Mouse (Mus musculus) embryonic facial prominence, embryonic 15.5 days (tissue): ENCODE data around the gene Rbfox3. TPM values are rescaled to one million over a fixed set of nuclear protein-coding genes. Genes with fewer than 3 reads are reported as not detected.

Source experiments
- ATAC-seq: fragments of 200-750 bp; cut with Nextera tagmentation; 2 replicates; pipeline ENCODE4 v1.8.0; 2017; ENCODE audit warnings: low read depth, moderate TSS enrichment; ENCODE audit not compliant: insufficient number of reproducible peaks, low FRiP score, low TSS enrichment
- H3K27ac ChIP-seq: fragments of 300-500 bp; sonication (generic); replicated peaks from 2 replicates; pipeline ENCODE4 v1.5.1; 2015; ENCODE audit warnings: mild to moderate bottlenecking, inconsistent platforms
- H3K27me3 ChIP-seq: fragments of 300-500 bp; sonication (generic); 2 replicates; pipeline ENCODE4 v1.6.1; 2015; ENCODE audit warnings: inconsistent platforms
- H3K36me3 ChIP-seq: fragments of 300-500 bp; sonication (generic); 2 replicates; pipeline ENCODE4 v1.6.1; 2015; ENCODE audit warnings: mild to moderate bottlenecking, inconsistent platforms
- H3K4me1 ChIP-seq: fragments of 300-500 bp; sonication (generic); 2 replicates; pipeline ENCODE4 v1.6.1; 2015; ENCODE audit warnings: inconsistent platforms
- H3K4me2 ChIP-seq: fragments of 300-500 bp; sonication (generic); replicated peaks from 2 replicates; pipeline ENCODE4 v1.6.1; 2015; ENCODE audit warnings: mild to moderate bottlenecking, inconsistent platforms
- H3K4me3 ChIP-seq: fragments of 300-500 bp; sonication (generic); replicated peaks from 2 replicates; pipeline ENCODE4 v1.5.1; 2015; ENCODE audit warnings: mild to moderate bottlenecking, inconsistent platforms
- H3K9ac ChIP-seq: fragments of 300-500 bp; sonication (generic); 2 replicates; pipeline ENCODE4 v1.6.1; 2015; ENCODE audit warnings: inconsistent platforms
- H3K9me3 ChIP-seq: fragments of 300-500 bp; sonication (generic); replicated peaks from 2 replicates; pipeline ENCODE4 v1.6.1; 2016; ENCODE audit warnings: inconsistent platforms
- WGBS: fragments of 180-500 bp; shearing (Covaris S2); methylation state at CpG from one replicate; pipeline ENCODE4 v1.1.7; 2015; 5-methylcytosine and 5-hydroxymethylcytosine counted together
- polyA plus RNA-seq: library from polyadenylated mRNA; unstranded; fragments of >200 nt; fragmentation: Nextera tagmentation; extraction: Ambion mirVana; gene quantifications from 2 replicates; pipeline ENCODE4 v1.2.1, GENCODE M21; 2015

Rbfox3 gene
- polyA plus RNA-seq, 1 experiment from 2014 or later: 0.55 TPM

- 41% methylated on average over 12 of the region's 12 CpGs for WGBS
- H3K4me2 ChIP-seq: 0 out of 2 replicates have a peak overlapping the region, but pooled peaks have one; percentile 1
- H3K9ac ChIP-seq: no peak overlapping the region
- H3K9me3 ChIP-seq: no peaks in the 10 kb centered on the region
- H3K4me1 ChIP-seq: peaks cover 9% of the 10 kb centered on the region
- H3K27ac ChIP-seq: no peak overlapping the region
- no peak overlapping the region for H3K4me3 ChIP-seq
- no peaks in the 10 kb centered on the region for H3K36me3 ChIP-seq
- no peak for ATAC-seq
- no peaks in the 10 kb centered on the region for H3K27me3 ChIP-seq
These were observed 370.9 kb downstream of the Rbfox3 start for GRCm38 (mm10) chr11:118540411-118541026.

- 78% methylated on average over 11 of the region's 11 CpGs for WGBS
- Histone ChIP-seq H3K36me3 (no peaks in the 10 kb centered on the region), H3K4me2 (no peak overlapping the region), H3K9ac (no peak overlapping the region), H3K27me3 (0 out of 2 replicates have a peak, but pooled peaks cover 2% of the 10 kb centered on the region), H3K4me1 (peaks cover 9% of the 10 kb centered on the region), H3K4me3 (no peak overlapping the region), H3K27ac (no peak overlapping the region), H3K9me3 (no peaks in the 10 kb centered on the region)
- ATAC-seq: no peak
These were observed 373.4 kb downstream of the Rbfox3 start for GRCm38 (mm10) chr11:118538008-118538407.

- Histone ChIP-seq H3K27ac (no peak overlapping the region), H3K4me3 (no peak overlapping the region), H3K9ac (no peak overlapping the region), H3K36me3 (no peaks in the 10 kb centered on the region), H3K4me2 (no peak overlapping the region), H3K4me1 (no peaks in the 10 kb centered on the region), H3K9me3 (no peaks in the 10 kb centered on the region), H3K27me3 (0 out of 2 replicates have a peak, but pooled peaks cover 2% of the 10 kb centered on the region)
- ATAC-seq: no peak
- WGBS: 21% methylated on average over 18 of the region's 18 CpGs
These were observed 376.9 kb downstream of the Rbfox3 start for GRCm38 (mm10) chr11:118534382-118535092.

GRCm38 (mm10) chr11:118530313-118530712 lies 381.1 kb downstream of the Rbfox3 start:
- WGBS: 62% methylated on average over 8 of the region's 8 CpGs
- no peak overlapping the region for H3K4me3 ChIP-seq
- 0 out of 2 replicates have a peak, but pooled peaks cover 3% of the 10 kb centered on the region for H3K4me1 ChIP-seq
- no peak overlapping the region for H3K9ac ChIP-seq
- ATAC-seq: no peak
- no peak overlapping the region for H3K4me2 ChIP-seq
- H3K36me3 ChIP-seq: no peaks in the 10 kb centered on the region
- peaks cover 8% of the 10 kb centered on the region for H3K27me3 ChIP-seq
- H3K27ac ChIP-seq: no peak overlapping the region
- no peaks in the 10 kb centered on the region for H3K9me3 ChIP-seq

- no peak overlapping the region for H3K4me2 ChIP-seq
- H3K27me3 ChIP-seq: peaks cover 6% of the 10 kb centered on the region
- 85% methylated on average over 9 of the region's 9 CpGs for WGBS
- no peaks in the 10 kb centered on the region for H3K9me3 ChIP-seq
- no peak overlapping the region for H3K27ac ChIP-seq
- H3K9ac ChIP-seq: no peak overlapping the region
- no peaks in the 10 kb centered on the region for H3K36me3 ChIP-seq
- no peak for ATAC-seq
- no peak overlapping the region for H3K4me3 ChIP-seq
- H3K4me1 ChIP-seq: 0 out of 2 replicates have a peak, but pooled peaks cover 3% of the 10 kb centered on the region
These were observed 382.6 kb downstream of the Rbfox3 start for GRCm38 (mm10) chr11:118528761-118529160.

- WGBS: 41% methylated on average over 11 of the region's 11 CpGs
- Histone ChIP-seq H3K4me2 (no peak overlapping the region), H3K27me3 (peaks cover 6% of the 10 kb centered on the region), H3K4me3 (no peak overlapping the region), H3K9me3 (no peaks in the 10 kb centered on the region), H3K4me1 (0 out of 2 replicates have a peak, but pooled peaks cover 3% of the 10 kb centered on the region), H3K9ac (no peak overlapping the region), H3K27ac (no peak overlapping the region), H3K36me3 (no peaks in the 10 kb centered on the region)
- no peak for ATAC-seq
These were observed 386.3 kb downstream of the Rbfox3 start for GRCm38 (mm10) chr11:118525059-118525458.

GRCm38 (mm10) chr11:118523496-118524145 lies 387.8 kb downstream of the Rbfox3 start:
- H3K4me2 ChIP-seq: no peak overlapping the region
- WGBS: 86% methylated on average over 4 of the region's 4 CpGs
- no peaks in the 10 kb centered on the region for H3K36me3 ChIP-seq
- H3K4me3 ChIP-seq: no peak overlapping the region
- H3K9ac ChIP-seq: no peak overlapping the region
- no peak for ATAC-seq
- H3K4me1 ChIP-seq: 0 out of 2 replicates have a peak, but pooled peaks cover 3% of the 10 kb centered on the region
- H3K9me3 ChIP-seq: no peaks in the 10 kb centered on the region
- H3K27me3 ChIP-seq: peaks cover 6% of the 10 kb centered on the region
- no peak overlapping the region for H3K27ac ChIP-seq

GRCm38 (mm10) chr11:118520932-118521331 lies 390.5 kb downstream of the Rbfox3 start:
- Histone ChIP-seq H3K9me3 (no peaks in the 10 kb centered on the region), H3K27me3 (peaks cover 1% of the 10 kb centered on the region; the same call in 1 of the 2 replicates), H3K9ac (no peak overlapping the region), H3K4me1 (peaks cover 7% of the 10 kb centered on the region; the same call in 1 of the 2 replicates), H3K4me2 (no peak overlapping the region), H3K36me3 (no peaks in the 10 kb centered on the region), H3K27ac (no peak overlapping the region), H3K4me3 (no peak overlapping the region)
- no peak for ATAC-seq
- WGBS: 80% methylated on average over 2 of the region's 2 CpGs

GRCm38 (mm10) chr11:118520251-118520650 lies 391.1 kb downstream of the Rbfox3 start:
- no peaks in the 10 kb centered on the region for H3K9me3 ChIP-seq
- WGBS: 56% methylated on average over 5 of the region's 5 CpGs
- H3K4me1 ChIP-seq: peaks cover 7% of the 10 kb centered on the region; the same call in 1 of the 2 replicates
- H3K27ac ChIP-seq: no peak overlapping the region
- H3K4me2 ChIP-seq: no peak overlapping the region
- no peak overlapping the region for H3K9ac ChIP-seq
- H3K27me3 ChIP-seq: no peaks in the 10 kb centered on the region
- H3K36me3 ChIP-seq: no peaks in the 10 kb centered on the region
- H3K4me3 ChIP-seq: no peak overlapping the region
- no peak for ATAC-seq

GRCm38 (mm10) chr11:118518743-118519142 lies 392.7 kb downstream of the Rbfox3 start:
- Histone ChIP-seq H3K4me2 (no peak overlapping the region), H3K9ac (no peak overlapping the region), H3K4me1 (peaks cover 11% of the 10 kb centered on the region; the same call in 1 of the 2 replicates), H3K27ac (no peak overlapping the region), H3K27me3 (no peaks in the 10 kb centered on the region; the same call in 1 of the 2 replicates), H3K4me3 (no peak overlapping the region), H3K9me3 (no peaks in the 10 kb centered on the region), H3K36me3 (no peaks in the 10 kb centered on the region)
- WGBS: 75% methylated on average over 7 of the region's 7 CpGs
- no peak for ATAC-seq

- ATAC-seq: no peak
- H3K27ac ChIP-seq: no peak overlapping the region
- H3K4me2 ChIP-seq: no peak overlapping the region
- no peaks in the 10 kb centered on the region for H3K9me3 ChIP-seq
- no peak overlapping the region for H3K4me3 ChIP-seq
- 73% methylated on average over 7 of the region's 7 CpGs for WGBS
- H3K36me3 ChIP-seq: no peaks in the 10 kb centered on the region
- peaks cover 17% of the 10 kb centered on the region for H3K4me1 ChIP-seq
- H3K9ac ChIP-seq: no peak overlapping the region
- H3K27me3 ChIP-seq: no peaks in the 10 kb centered on the region; the same call in none of the 2 replicates
These were observed 393.5 kb downstream of the Rbfox3 start for GRCm38 (mm10) chr11:118517924-118518323.
